Mouse (Mus musculus): ENCODE measurements around the gene Rtf1. TPM values are rescaled to one million over a fixed set of nuclear protein-coding genes. Genes with fewer than 3 reads are reported as not detected.
"Not testable (repeated sequence)": the region's sequence is repeated elsewhere in the genome, so short reads cannot be mapped to it uniquely, and the experiment has no call there.

Rtf1 gene
- total RNA-seq (2015; ENCODE audit: low replicate concordance) (8.4 and 13.4 TPM in 2 replicates), total RNA-seq (2017; ENCODE audit: low replicate concordance) (13.8 and 16.9 TPM in 2 replicates)

DNA sequence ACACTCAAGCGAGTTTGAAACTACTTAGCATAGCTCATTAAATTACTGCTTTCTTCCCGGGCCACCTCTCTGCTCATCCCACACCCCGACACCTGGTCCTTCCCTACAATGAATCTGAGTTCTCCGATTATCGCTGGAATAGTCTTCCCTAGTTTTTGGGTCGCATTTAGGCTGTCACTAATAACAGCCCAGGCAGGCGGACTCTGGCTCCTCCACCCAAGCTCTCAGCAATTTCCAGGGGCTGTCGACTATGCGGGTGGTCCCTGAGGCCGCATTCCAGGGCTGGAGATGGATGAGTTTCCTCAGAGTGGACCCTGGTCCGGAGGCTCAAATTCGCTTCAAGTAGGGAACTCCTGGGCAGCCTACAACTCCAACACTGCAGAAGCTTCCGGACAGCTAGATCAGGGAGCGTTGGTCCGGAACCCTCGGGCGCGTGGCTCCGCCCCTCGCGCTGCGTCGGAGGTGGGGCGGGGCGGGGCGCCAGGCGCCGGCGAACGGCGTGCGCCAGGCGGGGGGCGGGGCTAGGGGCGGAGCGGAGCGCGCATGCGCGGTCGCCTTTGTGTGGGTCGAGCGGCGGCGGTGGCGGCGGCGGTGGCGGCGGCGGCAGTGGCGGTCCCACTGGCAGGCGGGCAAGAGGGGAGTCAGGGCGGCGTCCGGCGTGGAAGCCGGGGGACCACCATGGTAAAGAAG is at the start of gene Rtf1:
TSS of gene Rtf1 (plus strand) at position 544 of the 690 bp plus-strand sequence.
- ATAC-seq (replicated peaks; ENCODE audit: low FRiP score, poor library complexity, severe bottlenecking), result peak; percentile 91

DNA sequence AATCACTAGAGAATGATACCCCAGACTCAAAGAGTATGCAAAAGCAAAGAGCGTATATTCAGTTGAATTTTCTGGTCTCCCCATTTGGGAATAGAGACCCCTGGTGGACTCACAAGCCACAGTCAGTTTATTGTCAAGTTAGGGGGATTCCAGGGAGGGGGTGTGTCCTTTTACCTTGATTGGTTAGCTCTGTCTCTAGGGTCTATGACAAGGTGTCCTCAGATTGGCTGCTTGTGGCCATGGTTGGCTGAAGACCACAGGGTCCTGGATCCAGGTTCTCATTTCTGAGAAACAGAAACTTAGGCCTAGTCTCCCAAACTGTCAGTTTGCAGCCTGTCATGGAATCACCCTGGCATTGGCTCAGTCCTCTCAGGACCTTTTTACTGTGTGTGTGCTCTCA is 38.1 kb upstream of the Rtf1 start:
- no peak for ATAC-seq (replicated peaks; ENCODE audit: low FRiP score, poor library complexity, severe bottlenecking)

DNA sequence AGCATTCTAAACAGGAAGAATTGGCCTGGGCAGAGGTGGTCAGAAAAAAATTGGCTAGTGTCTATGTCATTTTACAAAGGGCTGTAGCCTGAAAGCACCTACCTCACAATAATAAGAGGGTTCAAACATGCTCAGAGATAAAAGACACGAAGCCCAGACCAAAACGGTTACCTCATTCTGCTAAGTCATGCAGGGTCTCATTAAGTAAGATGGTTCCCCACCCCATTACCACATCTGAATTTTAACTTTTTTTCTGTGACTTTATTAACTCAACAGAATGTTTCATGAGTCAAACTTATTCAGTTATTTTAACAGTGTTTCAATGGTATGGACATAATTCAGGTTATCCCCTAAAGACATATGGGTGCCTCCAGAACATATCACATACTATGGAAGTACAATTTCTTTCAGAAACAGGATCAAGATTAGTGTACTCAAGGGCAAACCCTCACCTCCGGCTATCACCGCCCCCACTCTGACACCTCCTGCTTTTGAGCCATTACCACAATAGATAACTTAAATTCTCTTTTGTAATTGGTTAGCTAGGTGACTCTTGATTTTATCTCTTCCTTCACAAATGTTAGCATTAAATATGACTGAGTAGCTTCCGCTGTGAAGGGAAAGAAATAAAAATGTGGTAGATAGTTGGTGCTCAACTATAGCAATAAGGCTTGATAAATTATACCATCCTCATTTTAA is 33.5 kb upstream of the Rtf1 start:
- ATAC-seq (replicated peaks; ENCODE audit: low FRiP score, poor library complexity, severe bottlenecking), result no peak

DNA sequence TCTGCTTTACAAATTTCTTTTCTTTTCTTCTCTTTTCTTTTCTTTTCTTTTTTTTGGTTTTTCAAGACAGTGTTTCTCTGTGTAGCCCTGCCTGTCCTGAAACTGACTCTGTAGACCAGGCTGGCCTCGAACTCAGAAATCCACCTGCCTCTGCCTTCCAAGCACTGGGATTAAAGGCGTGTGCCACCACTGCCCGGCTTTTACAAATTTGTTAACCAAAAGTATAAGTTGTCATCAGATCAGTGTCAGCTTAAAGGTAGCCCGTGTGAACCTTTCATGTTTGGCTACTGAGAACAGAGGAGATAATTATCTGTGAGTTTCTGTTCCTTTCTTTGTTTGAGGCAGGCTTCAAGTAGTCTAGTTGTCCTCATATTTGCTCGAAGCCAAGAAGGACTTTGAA is 30.6 kb upstream of the Rtf1 start:
- no peak for ATAC-seq (replicated peaks; ENCODE audit: low FRiP score, poor library complexity, severe bottlenecking)

DNA sequence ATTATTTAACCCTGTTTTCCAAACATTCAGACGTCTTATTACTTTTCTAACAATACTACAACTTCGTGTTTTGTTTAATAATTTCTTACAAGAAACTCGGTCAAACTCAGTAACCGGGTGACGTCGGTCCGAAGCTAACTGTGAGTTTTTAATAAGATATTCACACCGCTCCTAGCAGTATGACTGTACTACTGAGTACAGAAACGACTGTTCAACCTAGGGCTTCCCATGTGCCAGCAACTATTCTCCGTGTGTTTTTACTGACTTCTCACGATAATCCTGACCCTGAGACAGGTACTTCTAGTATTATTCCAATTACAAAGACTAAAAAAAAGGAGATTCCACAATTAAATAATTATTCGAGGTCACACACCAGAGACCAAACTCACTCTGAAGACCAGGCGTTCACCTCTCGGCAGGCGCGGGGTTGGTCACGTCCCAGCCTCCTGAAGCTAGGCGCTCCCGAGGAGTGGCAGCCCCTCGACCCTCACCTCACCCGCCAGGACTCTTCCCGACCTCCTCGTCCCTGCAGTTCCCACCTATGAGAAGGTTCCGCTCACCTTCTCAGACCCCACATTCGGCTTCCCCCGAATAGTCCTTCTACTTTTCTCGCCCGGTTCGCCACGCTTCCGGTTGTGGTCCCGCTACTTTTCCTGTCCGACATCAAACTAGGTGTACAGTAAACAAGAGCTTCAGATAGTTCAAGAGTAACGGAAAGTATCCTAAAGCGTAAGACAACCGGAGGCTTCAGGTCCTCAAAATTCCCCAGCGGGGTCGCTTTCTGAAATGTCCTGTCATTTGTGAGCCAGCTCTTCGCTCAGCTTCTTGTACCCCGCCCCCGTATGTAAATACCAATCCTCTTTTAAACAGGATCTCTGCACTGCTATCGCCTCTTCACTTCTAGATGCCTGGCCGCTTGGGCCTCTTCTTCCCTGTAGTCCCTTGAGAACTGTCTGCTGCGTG is 12.4 kb upstream of the Rtf1 start, which contains the start of gene Ndufaf1:
TSS of gene Ndufaf1 (minus strand) at position 608 of the 963 bp plus-strand sequence.
- peak; percentile 91 for ATAC-seq (replicated peaks; ENCODE audit: low FRiP score, poor library complexity, severe bottlenecking)

DNA sequence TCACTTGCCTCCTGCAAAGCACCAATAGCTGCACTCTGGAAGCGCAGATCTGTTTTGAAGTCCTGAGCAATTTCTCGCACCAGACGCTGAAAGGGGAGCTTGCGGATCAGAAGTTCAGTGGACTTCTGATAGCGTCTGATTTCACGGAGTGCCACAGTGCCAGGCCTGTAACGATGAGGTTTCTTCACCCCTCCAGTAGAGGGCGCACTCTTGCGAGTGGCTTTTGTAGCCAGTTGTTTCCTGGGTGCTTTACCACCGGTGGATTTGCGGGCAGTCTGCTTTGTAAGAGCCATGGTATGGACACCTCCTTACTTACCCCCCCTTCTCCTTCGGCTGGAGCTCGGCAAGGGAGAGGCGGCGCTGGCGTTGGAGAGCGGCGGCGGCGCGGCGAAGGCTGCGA is 9.1 kb upstream of the Rtf1 start:
- ATAC-seq (replicated peaks; ENCODE audit: low FRiP score, poor library complexity, severe bottlenecking), result not testable (repeated sequence)

DNA sequence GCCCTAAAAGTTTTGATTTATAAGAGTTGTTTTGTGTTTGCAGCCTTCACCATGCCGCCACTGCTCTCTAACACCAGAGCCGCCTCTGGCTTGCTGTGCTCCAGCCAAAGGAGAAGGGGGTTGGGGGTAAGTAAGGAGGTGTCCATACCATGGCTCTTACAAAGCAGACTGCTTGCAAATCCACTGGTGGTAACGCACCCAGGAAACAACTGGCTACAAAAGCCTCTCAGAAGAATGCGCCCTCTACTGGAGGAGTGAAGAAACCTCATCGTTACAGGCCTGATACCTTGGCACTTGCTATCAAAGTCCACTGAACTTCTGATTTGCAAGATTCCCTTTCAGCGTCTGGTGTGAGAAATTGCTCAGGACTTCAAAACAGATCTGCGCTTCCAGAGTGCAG is 5.9 kb upstream of the Rtf1 start:
- ATAC-seq (replicated peaks; ENCODE audit: low FRiP score, poor library complexity, severe bottlenecking), result peak; percentile 69

DNA sequence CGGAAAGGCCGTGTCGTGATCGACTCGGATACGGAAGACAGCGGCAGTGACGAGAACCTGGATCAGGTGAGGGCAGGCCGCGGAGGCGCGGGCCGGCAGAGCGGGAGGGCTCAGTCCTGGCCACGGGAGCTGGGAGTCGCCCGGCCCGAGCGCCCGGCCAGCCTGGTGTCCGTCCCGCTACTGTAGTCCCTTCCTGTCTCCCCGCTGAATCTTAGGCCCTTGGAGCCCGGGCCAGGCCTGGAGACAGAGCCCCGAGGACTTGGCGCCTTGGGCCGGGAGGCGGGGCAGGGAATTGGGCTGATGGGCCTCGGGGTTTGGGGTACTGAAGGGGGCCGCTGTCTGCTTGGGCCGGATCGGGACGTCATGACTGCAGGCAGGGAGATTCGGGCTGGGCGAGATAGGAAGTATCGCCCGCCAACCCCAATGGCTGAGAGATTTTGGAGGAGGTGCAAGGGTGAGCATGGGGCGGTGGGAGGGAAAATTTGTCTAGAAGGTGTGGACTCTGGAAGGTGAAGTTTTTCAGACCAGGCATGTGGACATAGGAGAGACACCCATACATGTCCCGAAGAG is 432 bp downstream of the Rtf1 start:
- ATAC-seq (replicated peaks; ENCODE audit: low FRiP score, poor library complexity, severe bottlenecking), result peak; percentile 64

DNA sequence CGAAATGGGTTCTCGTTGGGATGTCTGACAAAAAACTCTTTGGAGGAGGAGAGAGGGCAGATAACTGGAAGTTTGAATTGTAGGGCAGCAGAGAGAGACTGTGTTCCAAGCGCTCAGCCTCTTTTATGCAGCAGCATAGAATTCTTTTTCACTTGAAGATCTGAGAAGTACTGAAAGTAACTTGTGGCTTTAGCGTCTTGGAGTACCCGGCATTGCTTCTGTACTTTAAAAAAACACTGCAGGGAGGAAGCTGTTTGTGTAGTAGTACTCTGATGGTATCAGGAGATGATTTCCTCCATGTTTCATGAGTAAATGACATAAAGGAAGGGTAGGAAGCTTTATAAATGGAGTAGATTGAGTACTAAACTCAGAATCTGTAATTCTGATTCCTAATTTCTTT is 963 bp downstream of the Rtf1 start:
- ATAC-seq (replicated peaks; ENCODE audit: low FRiP score, poor library complexity, severe bottlenecking), result 0 out of 2 replicates have a peak, but pooled peaks have one; percentile 1

DNA sequence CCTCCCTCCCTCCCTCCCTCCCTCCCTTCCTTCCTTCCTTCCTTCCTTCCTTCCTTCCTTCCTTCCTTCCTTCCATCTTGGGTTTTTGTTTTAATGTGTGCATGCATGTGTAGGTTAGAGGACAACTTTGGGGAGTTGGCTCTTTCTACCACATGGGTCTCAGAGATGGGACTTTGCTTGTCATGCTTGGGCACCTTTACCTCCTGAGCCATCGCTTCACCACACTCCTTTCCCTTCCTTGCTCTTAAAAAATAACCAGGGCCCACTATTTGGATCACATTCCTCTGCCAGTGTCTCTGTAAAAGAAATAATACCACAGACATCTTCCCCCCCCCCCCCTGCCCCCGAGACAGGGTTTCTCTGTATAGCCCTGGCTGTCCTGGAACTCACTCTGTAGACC is 8.8 kb downstream of the Rtf1 start:
- ATAC-seq (replicated peaks; ENCODE audit: low FRiP score, poor library complexity, severe bottlenecking), result no peak

DNA sequence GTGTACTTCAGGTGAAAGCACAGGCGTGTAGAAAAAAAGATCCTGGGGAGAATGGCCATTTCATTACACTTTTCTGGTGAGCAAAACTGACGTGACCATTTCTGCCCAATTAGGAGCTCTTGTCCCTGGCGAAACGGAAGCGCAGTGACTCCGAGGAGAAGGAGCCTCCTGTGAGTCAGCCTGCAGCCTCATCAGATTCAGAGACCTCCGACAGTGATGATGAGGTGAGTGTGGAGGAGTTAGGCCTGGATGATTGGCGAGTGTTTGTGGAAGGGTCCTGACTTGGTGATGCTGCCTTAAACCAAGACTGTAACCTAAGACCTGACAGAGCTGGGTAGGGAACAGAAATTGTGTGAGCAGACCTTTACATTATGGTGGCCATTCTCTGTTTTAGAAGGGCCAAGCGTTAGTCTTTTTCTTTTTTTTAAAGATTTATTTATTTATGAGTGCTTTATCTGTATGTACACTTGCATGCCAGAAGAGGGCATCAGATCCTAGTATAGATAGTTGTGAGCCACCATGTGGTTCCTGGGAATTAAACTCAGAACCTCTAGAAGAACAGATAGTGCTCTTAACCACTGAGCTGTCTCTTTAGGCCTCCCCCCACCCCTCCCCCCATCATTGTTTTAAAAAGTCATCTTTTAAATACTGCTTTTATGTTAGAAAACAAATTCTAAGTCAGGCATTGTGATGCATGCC is 17.3 kb downstream of the Rtf1 start:
- ATAC-seq (replicated peaks; ENCODE audit: low FRiP score, poor library complexity, severe bottlenecking), result no peak

DNA sequence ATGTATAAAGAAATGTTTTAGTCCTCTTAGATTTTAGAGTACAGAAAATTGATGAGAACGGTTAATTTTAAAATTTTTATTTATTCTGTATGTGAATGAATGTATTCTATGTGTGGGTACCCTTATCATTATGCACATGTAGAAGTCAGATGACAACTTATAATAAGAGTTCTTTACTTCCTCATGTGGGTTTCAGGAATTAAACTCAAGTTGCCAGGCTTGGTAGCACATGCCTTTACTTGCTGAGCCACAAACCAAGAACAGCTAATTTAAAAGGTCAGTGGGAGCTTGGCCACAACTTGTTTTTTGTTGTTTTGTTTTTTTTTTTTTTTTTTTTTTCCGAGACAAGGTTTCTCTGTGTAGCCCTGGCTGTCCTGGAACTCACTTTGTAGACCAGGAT is 20.0 kb downstream of the Rtf1 start:
- ATAC-seq (replicated peaks; ENCODE audit: low FRiP score, poor library complexity, severe bottlenecking), result no peak

DNA sequence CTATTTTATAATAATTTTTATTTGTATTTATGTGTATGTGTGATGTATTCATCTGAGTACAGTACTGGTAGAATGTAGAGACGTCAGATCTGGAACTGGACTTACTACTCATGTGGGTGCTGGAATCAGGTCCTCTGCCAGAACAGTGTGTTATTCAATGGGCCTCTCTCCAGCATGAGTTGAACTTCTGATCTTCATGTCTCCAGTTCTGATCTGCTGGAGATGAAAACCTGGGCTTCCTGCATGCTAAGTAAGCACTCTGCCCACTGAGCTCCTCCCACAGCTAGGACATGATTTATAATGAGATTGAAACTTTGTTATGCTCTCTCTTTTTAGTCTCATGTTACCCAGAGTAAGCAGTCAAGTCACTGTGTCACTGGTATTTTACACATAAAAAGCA is 21.2 kb downstream of the Rtf1 start:
- ATAC-seq (replicated peaks; ENCODE audit: low FRiP score, poor library complexity, severe bottlenecking), result no peak

DNA sequence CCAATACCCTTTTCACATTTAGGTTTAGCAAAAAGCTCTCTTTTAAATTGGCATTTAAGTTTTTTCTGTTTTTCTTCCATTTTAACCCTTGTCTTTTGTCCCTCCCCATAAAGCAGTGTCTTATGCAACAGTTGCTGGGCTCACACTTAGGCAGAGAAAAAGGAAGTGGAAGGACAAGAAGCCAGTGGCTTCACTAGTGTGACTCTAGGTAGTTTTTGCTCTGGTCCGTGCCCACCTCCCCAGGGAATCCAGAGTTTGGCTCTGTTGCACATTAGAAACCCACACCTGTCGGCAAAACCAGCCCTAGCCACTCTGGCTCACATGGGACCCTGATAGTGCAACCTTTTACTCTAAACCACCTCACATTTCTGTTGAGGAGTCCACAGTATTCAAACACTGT is 23.6 kb downstream of the Rtf1 start:
- no peak for ATAC-seq (replicated peaks; ENCODE audit: low FRiP score, poor library complexity, severe bottlenecking)

DNA sequence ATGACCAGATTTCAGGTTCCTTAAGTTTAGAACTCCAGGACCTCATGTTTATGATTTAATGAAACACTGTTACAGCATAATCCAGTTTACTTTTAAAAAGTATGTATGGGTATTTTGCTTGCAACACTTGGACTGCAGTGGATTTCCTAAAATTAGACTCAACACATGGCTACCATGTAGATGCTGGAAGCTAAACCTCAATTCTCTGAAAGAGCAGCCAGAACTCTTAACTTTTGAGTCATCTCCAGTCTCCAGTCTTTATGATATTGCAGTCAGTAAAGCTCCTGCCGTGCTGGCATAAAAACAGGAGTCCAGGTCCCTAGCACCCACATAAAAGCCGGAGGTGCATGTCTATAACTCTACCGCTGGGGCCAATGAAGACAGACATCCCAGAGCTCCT is 25.1 kb downstream of the Rtf1 start:
- no peak for ATAC-seq (replicated peaks; ENCODE audit: low FRiP score, poor library complexity, severe bottlenecking)

DNA sequence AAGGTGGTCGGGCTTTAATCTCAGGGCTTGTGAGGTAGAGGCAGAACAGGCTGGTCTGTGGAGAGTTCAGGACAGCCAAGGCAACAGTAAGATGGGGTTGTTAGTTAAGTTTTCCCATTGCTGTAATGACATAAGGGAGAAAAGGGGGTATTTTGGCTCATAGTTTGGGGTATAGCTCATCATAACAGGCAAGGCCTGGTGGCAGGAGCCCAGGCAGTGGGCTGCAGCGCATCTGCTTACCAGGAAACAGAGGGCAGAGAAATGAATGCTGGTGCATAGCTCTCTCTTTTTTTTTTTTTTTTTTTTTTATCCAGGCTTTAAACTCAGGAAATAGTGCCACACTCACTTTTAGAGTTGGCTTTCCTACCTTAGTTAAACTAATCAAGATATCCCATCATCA is 28.3 kb downstream of the Rtf1 start:
- no peak for ATAC-seq (replicated peaks; ENCODE audit: low FRiP score, poor library complexity, severe bottlenecking)

DNA sequence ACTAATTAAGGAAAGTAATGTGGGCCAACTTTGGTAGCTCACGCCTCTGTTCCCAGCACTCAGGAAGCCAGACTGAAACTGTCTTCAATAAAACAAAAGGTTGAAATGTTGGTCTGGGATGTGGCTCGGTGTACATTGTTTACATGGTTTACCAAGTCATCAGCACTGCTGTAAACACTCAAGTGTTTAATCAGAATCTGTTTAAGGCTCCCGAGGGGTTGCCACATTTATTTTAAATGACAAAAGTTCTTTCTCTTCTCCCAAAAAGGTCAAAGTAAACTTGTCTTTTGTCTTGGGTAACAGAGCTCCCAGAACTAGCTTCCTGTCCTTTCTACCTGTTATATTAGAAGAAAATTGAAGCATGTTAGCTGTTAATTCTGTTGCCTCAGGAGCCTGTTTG is 32.8 kb downstream of the Rtf1 start:
- ATAC-seq (replicated peaks; ENCODE audit: low FRiP score, poor library complexity, severe bottlenecking), result no peak

DNA sequence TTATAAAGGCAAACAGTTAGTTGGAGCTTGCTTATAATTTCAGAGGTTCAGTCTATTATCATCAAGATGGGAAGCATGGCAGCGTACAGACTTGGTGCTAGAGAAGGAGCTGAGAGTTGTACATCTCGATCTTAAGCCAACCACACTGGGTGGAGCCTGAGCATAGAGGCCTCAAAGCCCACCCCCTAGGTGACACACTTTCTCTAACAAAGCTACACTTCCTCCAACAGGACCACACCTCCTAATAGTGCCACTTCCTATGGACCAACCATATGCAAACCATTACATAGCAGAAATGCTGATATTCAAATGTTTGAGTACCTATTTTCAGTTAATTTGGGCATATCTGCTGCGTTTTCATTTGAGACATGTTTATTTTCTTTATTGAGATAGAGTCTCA is 35.1 kb downstream of the Rtf1 start:
- no peak for ATAC-seq (replicated peaks; ENCODE audit: low FRiP score, poor library complexity, severe bottlenecking)

DNA sequence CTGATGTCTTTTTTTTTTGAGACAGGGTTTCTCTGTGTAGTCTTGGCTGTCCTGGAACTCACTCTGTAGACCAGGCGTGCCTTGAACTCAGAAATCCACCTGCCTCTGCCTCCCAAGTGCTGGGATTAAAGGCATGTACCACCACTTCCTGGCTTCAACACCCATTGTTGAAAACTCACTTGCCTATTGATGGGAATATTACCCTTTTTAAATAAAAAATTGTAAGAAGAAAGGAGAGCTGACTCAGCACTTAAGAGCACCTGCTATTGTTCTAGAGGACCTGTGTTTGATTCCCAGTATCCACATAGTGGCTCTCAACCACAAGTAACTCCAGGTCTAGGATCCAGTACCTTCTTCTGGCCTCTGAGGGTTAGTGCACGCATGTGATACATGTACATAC is 41.0 kb downstream of the Rtf1 start:
- not testable (repeated sequence) for ATAC-seq (replicated peaks; ENCODE audit: low FRiP score, poor library complexity, severe bottlenecking)

All from erythroblast, adult 5-6 weeks (primary cell).